Mouse (Mus musculus) 416B (cell line): ENCODE results near the gene Lmntd1.

ENCODE experiments used
- DNase-seq: peaks from one replicate; pipeline ENCODE4 v3.0.0; 2011; ENCODE audit warnings: low read depth

Gene Lmntd1

GRCm38 (mm10) chr6:145433897-145434296 lies 180.2 kb downstream of the Lmntd1 start:
- DNase-seq, result no peak

DNA sequence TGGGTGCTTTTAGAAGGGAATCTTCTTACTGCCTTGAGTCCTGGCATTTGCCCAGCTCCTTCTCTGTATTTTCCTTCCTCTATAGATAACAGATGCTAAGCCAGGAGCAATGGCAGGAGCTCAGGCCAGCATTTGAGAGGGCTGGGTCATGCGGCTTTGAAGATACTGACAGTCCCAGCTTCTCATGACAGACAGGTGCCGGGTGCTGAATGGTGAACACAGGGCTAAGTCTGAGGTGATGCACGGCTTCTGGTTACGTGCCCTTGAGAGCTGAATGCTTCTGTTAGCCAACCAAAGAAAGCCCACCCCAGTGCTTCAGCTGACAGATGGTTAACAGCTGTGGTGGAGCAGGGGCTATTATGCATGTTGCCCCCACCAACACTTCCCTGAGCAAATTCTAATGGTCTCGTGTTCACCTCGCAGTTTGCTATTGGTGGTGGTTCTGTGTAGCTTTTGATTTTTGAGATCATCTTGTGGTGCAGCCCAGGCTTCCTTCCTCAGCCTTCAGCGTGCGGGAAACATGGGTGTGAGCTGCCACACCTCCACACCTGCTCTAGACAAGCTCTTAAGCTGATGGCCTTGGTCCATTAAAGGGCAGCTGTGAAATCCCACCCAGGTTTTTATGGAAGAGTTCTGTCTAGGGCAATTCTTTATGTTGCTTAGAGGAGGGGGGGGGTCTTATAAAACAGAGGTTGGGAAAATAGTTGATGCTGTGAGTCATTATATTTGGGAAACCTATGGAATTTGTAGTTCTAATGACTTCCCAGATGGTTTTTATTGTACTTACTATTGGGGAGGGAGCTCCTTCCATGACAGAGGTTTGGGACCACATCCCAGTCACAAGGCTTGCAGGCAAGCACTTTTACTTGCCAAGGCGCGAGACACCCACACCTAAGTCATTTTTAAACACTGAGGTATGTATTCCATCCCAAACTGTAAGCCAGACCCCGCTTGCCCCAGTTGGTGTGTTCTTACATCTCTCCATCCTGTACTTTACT lies 181.1 kb downstream of the Lmntd1 start:
- DNase-seq, result no peak

DNA sequence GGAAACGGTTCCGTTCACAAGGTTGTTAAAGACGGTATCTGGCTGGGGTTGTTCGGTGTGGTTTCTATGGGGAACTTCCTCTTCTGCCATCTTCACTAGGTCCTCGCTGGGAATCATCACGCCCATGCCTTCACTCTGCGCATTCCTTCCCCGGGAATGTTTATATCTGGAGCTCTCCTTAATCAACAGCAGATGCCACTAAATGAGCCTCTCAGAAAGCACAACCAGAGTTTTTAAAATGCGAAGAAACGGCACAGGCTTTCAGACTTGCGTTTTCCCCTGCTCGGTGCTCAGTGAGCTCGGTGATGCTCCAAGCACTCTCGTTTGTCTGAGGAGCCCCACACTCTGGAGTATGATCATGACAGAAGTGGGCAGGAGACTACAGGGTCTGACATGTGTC lies 182.4 kb downstream of the Lmntd1 start:
- no peak for DNase-seq

- DNase-seq, result no peak
Observed at GRCm38 (mm10) chr6:145427411-145427810, 186.7 kb downstream of the Lmntd1 start.

GRCm38 (mm10) chr6:145426501-145426900 lies 187.6 kb downstream of the Lmntd1 start:
- DNase-seq, result no peak

DNA sequence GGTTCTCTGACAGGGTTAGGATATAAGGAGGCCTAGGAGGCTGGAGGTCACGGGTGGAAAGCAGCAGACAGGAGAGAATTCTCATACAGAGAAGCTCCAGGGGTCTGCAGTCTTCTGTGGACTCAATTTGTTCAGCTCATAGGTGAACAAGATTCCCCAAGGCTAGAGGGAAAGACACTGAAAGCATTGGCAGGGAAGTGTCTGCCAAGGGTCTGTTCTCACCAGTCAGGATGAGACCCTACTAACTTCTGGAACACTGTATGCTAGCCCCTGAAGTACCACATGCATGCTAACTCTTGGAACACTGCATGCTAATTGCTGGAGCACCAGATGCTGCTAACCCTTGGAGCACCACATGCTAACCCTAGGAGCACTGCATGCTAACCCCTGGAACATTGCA lies 190.0 kb downstream of the Lmntd1 start:
- no peak for DNase-seq

GRCm38 (mm10) chr6:145423484-145423883 lies 190.6 kb downstream of the Lmntd1 start:
- DNase-seq, result no peak

GRCm38 (mm10) chr6:145421666-145422065 lies 192.5 kb downstream of the Lmntd1 start:
- no peak for DNase-seq

GRCm38 (mm10) chr6:145420407-145420806 lies 193.7 kb downstream of the Lmntd1 start:
- DNase-seq, result peak; percentile 52

- DNase-seq, result no peak
Observed at GRCm38 (mm10) chr6:145418856-145419255, 195.3 kb downstream of the Lmntd1 start.

- DNase-seq, result no peak
Observed at GRCm38 (mm10) chr6:145417720-145418440, 196.2 kb downstream of the Lmntd1 start.

- DNase-seq, result peak; percentile 43
Observed at GRCm38 (mm10) chr6:145417014-145417719, 197.0 kb downstream of the Lmntd1 start.

DNA sequence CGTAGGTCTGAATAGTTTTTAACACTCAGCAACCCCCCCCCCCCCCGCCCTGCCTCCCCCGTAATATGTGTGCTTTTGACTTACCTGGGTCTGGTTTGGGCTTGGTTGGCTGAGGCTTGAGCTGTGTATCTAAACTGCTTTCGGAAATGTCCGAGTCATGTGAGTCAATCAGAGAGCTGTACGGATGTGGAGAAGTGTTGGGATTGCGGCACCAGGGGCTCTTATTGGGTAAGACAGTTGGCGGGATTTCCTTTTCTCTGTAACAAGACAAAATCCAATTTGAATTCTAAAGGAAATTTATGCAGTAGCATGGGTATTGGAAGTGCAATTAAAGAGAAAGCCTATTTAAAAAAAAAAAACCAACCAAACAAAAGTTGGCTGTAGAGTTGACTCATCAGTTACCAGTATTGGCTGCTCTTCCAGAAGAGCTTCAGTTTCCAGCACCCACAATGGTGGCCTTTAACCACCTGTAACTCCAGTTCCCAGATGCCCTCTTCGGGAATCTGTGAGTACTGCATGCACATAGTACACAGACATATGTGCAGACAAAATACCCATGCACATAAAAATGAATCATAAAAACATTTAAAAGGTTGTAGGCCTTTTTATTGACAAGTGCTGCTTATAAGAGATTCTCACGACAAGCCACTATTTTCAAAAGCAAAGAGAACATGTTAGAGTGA lies 209.6 kb downstream of the Lmntd1 start:
- peak; percentile 45 for DNase-seq

DNA sequence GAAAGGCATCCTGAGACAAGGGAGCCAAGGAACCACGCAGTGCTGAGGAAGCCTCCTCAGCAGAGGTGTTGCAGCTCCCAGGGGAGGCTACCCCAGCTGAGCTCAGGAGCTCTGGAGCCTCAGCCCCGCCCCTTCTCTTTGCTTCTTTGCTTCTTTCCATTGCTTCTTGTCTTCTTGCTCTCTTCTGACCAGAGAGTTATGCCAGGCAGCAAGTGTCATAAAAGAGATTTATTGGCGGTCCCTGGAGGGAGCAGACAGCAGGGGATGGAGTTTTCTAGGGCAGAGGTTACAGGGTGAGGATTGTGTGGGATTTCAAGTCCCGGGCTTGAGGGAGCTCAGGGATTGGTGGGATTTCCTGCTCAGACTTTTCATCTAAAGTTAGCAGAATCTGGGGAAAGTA lies 213.0 kb downstream of the Lmntd1 start:
- no peak for DNase-seq

DNA sequence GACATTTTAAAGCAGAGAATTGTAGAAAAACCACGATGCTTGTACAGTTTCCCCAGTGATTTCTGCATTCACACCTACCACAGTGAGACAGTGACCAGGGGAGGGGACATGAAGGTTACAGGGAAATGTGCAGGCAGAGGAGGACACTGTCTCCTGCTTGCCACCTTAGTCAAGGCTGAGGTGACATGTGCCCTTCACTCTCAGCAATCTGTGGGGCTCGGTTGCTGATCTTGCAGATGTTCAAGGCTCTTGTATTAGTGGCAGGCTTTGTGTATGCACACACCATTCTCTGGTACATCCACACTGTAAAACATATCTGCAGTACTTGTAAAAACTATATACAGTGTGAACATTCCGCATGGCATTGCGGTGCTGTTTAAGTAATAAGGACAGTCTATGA lies 216.2 kb downstream of the Lmntd1 start:
- DNase-seq, result no peak

- DNase-seq, result no peak
Observed at GRCm38 (mm10) chr6:145396534-145396933, 217.6 kb downstream of the Lmntd1 start.

DNA sequence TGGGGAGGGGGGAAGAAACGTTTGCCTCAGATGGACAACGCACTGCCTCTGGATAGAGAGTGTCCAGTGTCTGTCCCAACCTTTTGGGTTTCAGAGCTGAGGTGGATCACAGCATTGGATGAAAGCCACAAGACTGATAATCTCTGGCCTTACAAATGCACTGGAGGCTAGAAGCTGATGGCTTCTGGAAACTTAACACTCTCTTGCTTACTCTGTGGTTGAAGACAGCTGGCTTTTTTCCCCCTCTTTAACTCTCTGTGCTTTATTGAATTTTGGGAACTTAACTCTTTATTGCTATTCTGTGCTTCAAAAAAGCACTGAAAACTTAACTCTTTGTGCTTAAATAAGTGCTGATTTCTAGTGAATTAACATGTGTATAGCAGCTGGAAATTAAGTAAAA lies 223.7 kb downstream of the Lmntd1 start:
- no peak for DNase-seq

- no peak for DNase-seq
Observed at GRCm38 (mm10) chr6:145389904-145390303, 224.2 kb downstream of the Lmntd1 start.

GRCm38 (mm10) chr6:145387378-145387777 lies 226.7 kb downstream of the Lmntd1 start:
- no peak for DNase-seq

- DNase-seq, result no peak
Observed at GRCm38 (mm10) chr6:145382586-145383380, 231.3 kb downstream of the Lmntd1 start.

DNA sequence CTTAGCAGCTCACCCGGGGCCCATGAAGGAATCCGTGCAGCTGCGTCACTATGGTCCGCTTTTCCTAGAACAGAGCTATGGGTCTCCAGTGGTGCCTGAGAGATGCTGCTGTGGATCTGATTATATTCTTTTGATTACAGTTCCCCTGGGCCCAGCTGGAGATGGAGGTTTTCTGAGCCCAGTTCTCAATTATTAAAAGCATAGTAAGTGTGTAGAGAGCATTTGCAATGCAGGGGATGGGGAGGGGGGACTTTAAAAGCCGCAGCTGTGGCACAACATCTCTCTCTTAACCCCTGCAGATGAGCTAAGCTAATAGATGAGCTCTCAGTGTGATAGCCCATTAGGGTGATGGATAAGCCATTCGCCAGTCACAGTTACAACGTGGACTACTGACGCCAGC lies 233.2 kb downstream of the Lmntd1 start:
- DNase-seq, result no peak
